Mouse (Mus musculus): ENCODE data around the gene Phgr1. TPM values are rescaled to one million over a fixed set of nuclear protein-coding genes. Genes with fewer than 3 reads are reported as not detected.

Phgr1 gene
- polyA plus RNA-seq (2014; fragmentation: Nextera tagmentation; extraction: Ambion mirVana): not detected in 2 replicates

DNA sequence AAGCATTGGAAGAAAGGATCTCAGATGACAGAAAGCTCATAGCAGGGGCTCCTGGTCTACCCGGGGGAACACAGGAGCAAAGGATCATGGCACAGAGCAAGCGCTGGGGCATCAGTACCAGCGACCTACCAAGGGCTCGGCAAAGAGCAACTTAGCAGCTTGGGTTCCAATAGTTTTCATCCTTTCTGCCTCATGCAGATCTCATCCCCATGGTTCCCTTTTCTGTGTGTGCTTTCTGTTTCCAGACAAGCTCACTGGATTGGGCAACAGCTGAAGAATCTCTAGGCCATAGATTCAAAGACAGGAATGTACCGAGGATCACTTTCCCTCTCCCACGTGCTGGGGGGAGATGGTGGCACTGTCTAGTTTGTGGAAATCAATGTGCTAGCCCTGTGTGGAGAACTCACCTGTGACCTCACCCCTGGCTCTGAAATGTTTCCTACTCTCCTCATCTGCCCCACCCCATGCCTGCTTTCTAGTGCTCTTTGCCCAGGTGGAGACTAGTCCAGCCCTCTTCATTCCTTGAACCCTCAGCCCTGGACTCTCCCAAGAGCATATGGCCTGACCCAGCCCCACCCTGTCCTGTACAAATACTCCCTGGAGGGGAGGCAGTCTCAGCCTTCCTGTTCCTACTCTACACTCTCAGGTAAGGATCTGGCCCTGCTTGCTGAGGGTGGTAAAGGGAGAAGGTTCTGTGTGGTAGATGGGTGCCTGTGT lies at the start of gene Phgr1:
Gene Phgr1 (plus strand): TSS at position 612 of the 717 bp plus-strand sequence.
- no peak; the same call in 1 of the 2 replicates for ATAC-seq (replicated peaks; ENCODE audit: insufficient number of reproducible peaks, low FRiP score, low TSS enrichment)
- no peak within 1 kb of the TSS for H3K27ac ChIP-seq (ENCODE audit: low read depth, low read length)
- no peak within 1 kb of the TSS for H3K9ac ChIP-seq (ENCODE audit: low read depth, low read length)
- no peak within 1 kb of the TSS for H3K4me3 ChIP-seq (ENCODE audit: low read depth, low read length)
- no peaks in the 10 kb centered on the region for H3K36me3 ChIP-seq (ENCODE audit: control insufficient read depth, insufficient read depth, low read length)
- no peaks in the 10 kb centered on the region for H3K27me3 ChIP-seq (ENCODE audit: control insufficient read depth, insufficient read depth, low read length)
- no peaks in the 10 kb centered on the region for H3K4me1 ChIP-seq (ENCODE audit: control insufficient read depth, insufficient read depth, low read length)
- no peaks in the 10 kb centered on the region for H3K9me3 ChIP-seq (replicated peaks; ENCODE audit: control insufficient read depth, low read length)
- H3K4me2 ChIP-seq: no peak within 1 kb of the TSS
- 75% methylated on average over 6 of the region's 6 CpGs for WGBS (ENCODE audit: insufficient replicate concordance)

- WGBS (ENCODE audit: insufficient replicate concordance): 60% methylated on average over 15 of the region's 15 CpGs
- H3K9ac ChIP-seq (ENCODE audit: low read depth, low read length): no peak overlapping the region
- H3K27ac ChIP-seq (ENCODE audit: low read depth, low read length): no peak overlapping the region
- H3K4me2 ChIP-seq: no peak overlapping the region
- H3K36me3 ChIP-seq (ENCODE audit: control insufficient read depth, insufficient read depth, low read length): no peaks in the 10 kb centered on the region
- H3K27me3 ChIP-seq (ENCODE audit: control insufficient read depth, insufficient read depth, low read length): peaks cover 8% of the 10 kb centered on the region
- H3K4me1 ChIP-seq (ENCODE audit: control insufficient read depth, insufficient read depth, low read length): peaks cover 28% of the 10 kb centered on the region
- H3K4me3 ChIP-seq (ENCODE audit: low read depth, low read length): no peak overlapping the region
- no peaks in the 10 kb centered on the region for H3K9me3 ChIP-seq (replicated peaks; ENCODE audit: control insufficient read depth, low read length)
- no peak for ATAC-seq (replicated peaks; ENCODE audit: insufficient number of reproducible peaks, low FRiP score, low TSS enrichment)
These were observed 48.7 kb upstream of the Phgr1 start for GRCm38 (mm10) chr2:118723693-118724486.

- Histone ChIP-seq H3K4me1 (ENCODE audit: control insufficient read depth, insufficient read depth, low read length) (peaks cover 40% of the 10 kb centered on the region), H3K27me3 (ENCODE audit: control insufficient read depth, insufficient read depth, low read length) (peaks cover 8% of the 10 kb centered on the region), H3K9ac (ENCODE audit: low read depth, low read length) (no peak overlapping the region), H3K9me3 (replicated peaks; ENCODE audit: control insufficient read depth, low read length) (no peaks in the 10 kb centered on the region), H3K27ac (ENCODE audit: low read depth, low read length) (no peak overlapping the region), H3K4me2 (no peak overlapping the region), H3K4me3 (ENCODE audit: low read depth, low read length) (no peak overlapping the region), H3K36me3 (ENCODE audit: control insufficient read depth, insufficient read depth, low read length) (no peaks in the 10 kb centered on the region)
- WGBS (ENCODE audit: insufficient replicate concordance): 80% methylated on average over 4 of the region's 4 CpGs
- ATAC-seq (replicated peaks; ENCODE audit: insufficient number of reproducible peaks, low FRiP score, low TSS enrichment): no peak
These were observed 47.1 kb upstream of the Phgr1 start for GRCm38 (mm10) chr2:118725511-118725910.

DNA sequence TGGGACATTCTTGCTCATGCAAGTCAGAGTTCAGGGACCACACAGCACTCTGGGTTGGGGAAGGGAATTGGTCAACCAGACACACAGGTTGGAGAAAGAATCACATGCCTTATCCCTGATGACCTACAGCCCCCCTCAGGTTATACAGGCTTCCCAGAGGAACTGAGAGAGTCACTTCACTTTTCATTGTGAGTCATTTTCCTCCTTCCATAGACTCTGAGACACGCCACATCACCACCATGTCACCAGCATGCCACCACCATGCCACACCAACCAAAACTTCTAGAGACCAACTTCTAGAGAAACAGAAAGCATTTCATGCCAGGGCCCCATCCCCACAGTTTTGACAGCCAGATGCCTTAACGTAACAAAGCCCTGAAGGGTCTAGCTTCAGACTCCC lies 45.7 kb upstream of the Phgr1 start:
- Histone ChIP-seq H3K4me2 (no peak overlapping the region), H3K27me3 (ENCODE audit: control insufficient read depth, insufficient read depth, low read length) (peaks cover 13% of the 10 kb centered on the region), H3K36me3 (ENCODE audit: control insufficient read depth, insufficient read depth, low read length) (no peaks in the 10 kb centered on the region), H3K4me1 (ENCODE audit: control insufficient read depth, insufficient read depth, low read length) (peaks cover 40% of the 10 kb centered on the region), H3K27ac (ENCODE audit: low read depth, low read length) (no peak overlapping the region), H3K4me3 (ENCODE audit: low read depth, low read length) (no peak overlapping the region), H3K9me3 (replicated peaks; ENCODE audit: control insufficient read depth, low read length) (no peaks in the 10 kb centered on the region), H3K9ac (ENCODE audit: low read depth, low read length) (no peak overlapping the region)
- no peak for ATAC-seq (replicated peaks; ENCODE audit: insufficient number of reproducible peaks, low FRiP score, low TSS enrichment)
- WGBS (ENCODE audit: insufficient replicate concordance): 77% methylated on average over 2 of the region's 2 CpGs

DNA sequence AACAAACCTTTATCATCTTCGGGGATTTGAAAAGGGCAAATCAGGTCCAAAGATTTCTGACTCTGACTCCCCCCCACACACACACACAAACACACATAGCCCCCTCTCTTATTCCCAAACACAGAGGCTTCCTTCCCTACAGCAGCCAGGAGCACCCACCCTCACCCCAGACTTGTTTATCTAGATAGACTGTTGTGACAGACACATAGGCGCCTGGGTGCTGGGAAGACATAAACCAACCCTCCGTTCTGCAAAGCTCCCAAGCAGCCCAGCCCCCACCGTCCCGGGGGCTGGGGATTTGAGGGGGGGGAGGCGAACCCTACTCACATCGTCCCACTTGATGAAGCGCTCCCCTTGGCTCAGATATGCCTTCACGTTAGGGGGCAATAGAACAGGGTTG lies 44.7 kb upstream of the Phgr1 start:
- peaks cover 15% of the 10 kb centered on the region for H3K27me3 ChIP-seq (ENCODE audit: control insufficient read depth, insufficient read depth, low read length)
- 0 out of 2 replicates have a peak overlapping the region, but pooled peaks have one; percentile 34 for H3K9ac ChIP-seq (ENCODE audit: low read depth, low read length)
- H3K4me2 ChIP-seq: peak overlapping the region; percentile 42

DNA sequence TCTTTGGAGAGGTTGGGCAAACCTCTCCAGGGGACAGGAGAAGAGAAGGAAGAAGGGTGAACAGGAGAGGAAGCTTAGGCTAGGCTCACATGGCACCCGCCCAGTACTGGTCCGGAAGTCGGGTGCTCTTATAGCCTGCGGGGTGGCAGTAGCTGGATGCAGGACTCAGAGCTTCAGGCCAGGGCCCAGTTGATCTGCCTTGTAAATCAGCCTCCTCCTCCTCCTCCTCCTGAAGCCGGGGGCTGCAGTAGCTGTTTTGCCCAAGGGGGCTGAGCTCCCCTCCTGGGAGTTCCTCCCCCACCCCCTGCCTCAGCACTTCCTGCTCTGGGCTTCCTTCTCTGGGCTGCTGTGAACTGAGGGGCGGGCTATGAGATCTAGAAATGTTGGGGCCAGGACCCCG lies 44.2 kb upstream of the Phgr1 start, which contains the start of gene Plcb2:
Gene Plcb2 (minus strand): TSS at position 102 of the 400 bp plus-strand sequence.
- WGBS (ENCODE audit: insufficient replicate concordance): 18% methylated on average over 7 of the region's 7 CpGs
- H3K27me3 ChIP-seq (ENCODE audit: control insufficient read depth, insufficient read depth, low read length): peaks cover 16% of the 10 kb centered on the region
- H3K9ac ChIP-seq (ENCODE audit: low read depth, low read length): 0 out of 2 replicates have a peak within 1 kb of the TSS, but pooled peaks have one; percentile 34

More for the DNA sequence above, 44.7 kb upstream of the Phgr1 start:
- Histone ChIP-seq H3K36me3 (ENCODE audit: control insufficient read depth, insufficient read depth, low read length) (no peaks in the 10 kb centered on the region), H3K4me3 (ENCODE audit: low read depth, low read length) (peak overlapping the region; percentile 10; the same call in 1 of the 2 replicates), H3K4me1 (ENCODE audit: control insufficient read depth, insufficient read depth, low read length) (peaks cover 36% of the 10 kb centered on the region), H3K9me3 (replicated peaks; ENCODE audit: control insufficient read depth, low read length) (no peaks in the 10 kb centered on the region), H3K27ac (ENCODE audit: low read depth, low read length) (no peak overlapping the region)
- WGBS (ENCODE audit: insufficient replicate concordance): 11% methylated on average over 9 of the region's 9 CpGs
- ATAC-seq (replicated peaks; ENCODE audit: insufficient number of reproducible peaks, low FRiP score, low TSS enrichment): 0 out of 2 replicates have a peak, but pooled peaks have one; percentile 13

DNA sequence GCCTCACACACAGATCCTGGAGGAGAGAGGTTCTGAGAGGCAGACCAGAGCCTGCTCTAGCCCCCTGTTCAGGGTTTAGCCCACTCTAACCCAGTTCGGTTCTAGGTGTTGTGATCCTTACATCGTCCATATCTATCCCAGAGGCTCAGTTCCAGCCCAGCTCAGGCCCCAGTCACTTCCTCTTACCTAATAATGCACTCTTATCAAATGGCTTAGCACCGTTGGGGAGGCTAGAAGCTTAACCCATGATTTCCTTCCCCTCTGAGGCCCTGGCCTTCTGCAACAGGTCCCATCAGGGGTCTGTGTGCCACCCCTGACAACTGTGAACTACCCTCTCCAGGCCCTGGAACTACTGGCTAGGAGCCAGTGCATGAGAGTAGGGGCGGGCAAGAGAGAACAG lies 43.4 kb upstream of the Phgr1 start:
- ATAC-seq (replicated peaks; ENCODE audit: insufficient number of reproducible peaks, low FRiP score, low TSS enrichment): no peak
- Histone ChIP-seq H3K4me3 (ENCODE audit: low read depth, low read length) (no peak overlapping the region), H3K9me3 (replicated peaks; ENCODE audit: control insufficient read depth, low read length) (no peaks in the 10 kb centered on the region), H3K27me3 (ENCODE audit: control insufficient read depth, insufficient read depth, low read length) (peaks cover 24% of the 10 kb centered on the region), H3K4me2 (no peak overlapping the region), H3K27ac (ENCODE audit: low read depth, low read length) (no peak overlapping the region), H3K36me3 (ENCODE audit: control insufficient read depth, insufficient read depth, low read length) (no peaks in the 10 kb centered on the region), H3K9ac (ENCODE audit: low read depth, low read length) (no peak overlapping the region), H3K4me1 (ENCODE audit: control insufficient read depth, insufficient read depth, low read length) (peaks cover 28% of the 10 kb centered on the region)
- 31% methylated on average over 4 of the region's 4 CpGs for WGBS (ENCODE audit: insufficient replicate concordance)

More for the DNA sequence above, 44.2 kb upstream of the Phgr1 start, which contains the start of gene Plcb2:
- peak within 1 kb of the TSS; percentile 10; the same call in 1 of the 2 replicates for H3K4me3 ChIP-seq (ENCODE audit: low read depth, low read length)
- H3K4me2 ChIP-seq: peak within 1 kb of the TSS; percentile 42
- no peaks in the 10 kb centered on the region for H3K36me3 ChIP-seq (ENCODE audit: control insufficient read depth, insufficient read depth, low read length)
- ATAC-seq (replicated peaks; ENCODE audit: insufficient number of reproducible peaks, low FRiP score, low TSS enrichment): 0 out of 2 replicates have a peak, but pooled peaks have one; percentile 10
- H3K4me1 ChIP-seq (ENCODE audit: control insufficient read depth, insufficient read depth, low read length): peaks cover 31% of the 10 kb centered on the region
- H3K9me3 ChIP-seq (replicated peaks; ENCODE audit: control insufficient read depth, low read length): no peaks in the 10 kb centered on the region
- no peak within 1 kb of the TSS for H3K27ac ChIP-seq (ENCODE audit: low read depth, low read length)

GRCm38 (mm10) chr2:118729816-118730621 lies 42.5 kb upstream of the Phgr1 start:
- no peak overlapping the region for H3K4me3 ChIP-seq (ENCODE audit: low read depth, low read length)
- ATAC-seq (replicated peaks; ENCODE audit: insufficient number of reproducible peaks, low FRiP score, low TSS enrichment): no peak
- no peak overlapping the region for H3K27ac ChIP-seq (ENCODE audit: low read depth, low read length)
- H3K4me1 ChIP-seq (ENCODE audit: control insufficient read depth, insufficient read depth, low read length): peaks cover 25% of the 10 kb centered on the region
- H3K36me3 ChIP-seq (ENCODE audit: control insufficient read depth, insufficient read depth, low read length): no peaks in the 10 kb centered on the region
- H3K9me3 ChIP-seq (replicated peaks; ENCODE audit: control insufficient read depth, low read length): no peaks in the 10 kb centered on the region
- H3K27me3 ChIP-seq (ENCODE audit: control insufficient read depth, insufficient read depth, low read length): peaks cover 21% of the 10 kb centered on the region
- H3K4me2 ChIP-seq: no peak overlapping the region
- 23% methylated on average over 8 of the region's 8 CpGs for WGBS (ENCODE audit: insufficient replicate concordance)
- H3K9ac ChIP-seq (ENCODE audit: low read depth, low read length): no peak overlapping the region
